Mouse (Mus musculus) lung, embryonic 15.5 days (tissue): ENCODE results near the gene Sh2d1b2. TPM values are rescaled to one million over a fixed set of nuclear protein-coding genes. Genes with fewer than 3 reads are reported as not detected.
A peak's percentile ranks its signal among the peaks of the same experiment; 100 is the strongest.
"Not testable (repeated sequence)": the region's sequence is repeated elsewhere in the genome, so short reads cannot be mapped to it uniquely, and the experiment has no call there.

Experiments used
- ATAC-seq: fragments of 200-750 bp; cut with Nextera tagmentation; 2 replicates; pipeline ENCODE4 v1.8.0; 2017; ENCODE audit warnings: moderate number of reproducible peaks, borderline replicate concordance; ENCODE audit not compliant: low FRiP score, low TSS enrichment; ENCODE audit errors: extremely low read depth
- H3K27ac ChIP-seq: fragments of 300-500 bp; sonication (generic); 2 replicates; pipeline ENCODE4 v1.5.1; 2015; ENCODE audit warnings: moderate library complexity, mild to moderate bottlenecking, inconsistent platforms
- H3K27me3 ChIP-seq: fragments of 300-500 bp; sonication (generic); 2 replicates; pipeline ENCODE4 v1.6.1; 2015; ENCODE audit warnings: inconsistent platforms
- H3K36me3 ChIP-seq: fragments of 300-500 bp; sonication (generic); 2 replicates; pipeline ENCODE4 v1.6.1; 2015; ENCODE audit warnings: inconsistent platforms
- H3K4me1 ChIP-seq: fragments of 300-500 bp; sonication (generic); 2 replicates; pipeline ENCODE4 v1.6.1; 2015; ENCODE audit warnings: inconsistent platforms
- H3K4me2 ChIP-seq: fragments of 300-500 bp; sonication (generic); 2 replicates; pipeline ENCODE4 v1.6.1; 2015; ENCODE audit warnings: inconsistent platforms, mild to moderate bottlenecking, moderate library complexity
- H3K4me3 ChIP-seq: fragments of 300-500 bp; sonication (generic); 2 replicates; pipeline ENCODE4 v1.5.1; 2015; ENCODE audit warnings: mild to moderate bottlenecking, inconsistent platforms
- H3K9ac ChIP-seq: fragments of 300-500 bp; sonication (generic); 2 replicates; pipeline ENCODE4 v1.6.1; 2015; ENCODE audit warnings: inconsistent platforms
- H3K9me3 ChIP-seq: fragments of 300-500 bp; sonication (generic); 2 replicates; pipeline ENCODE4 v1.6.1; 2016; ENCODE audit warnings: inconsistent platforms
- WGBS: fragments of 180-500 bp; shearing (Covaris S2); methylation state at CpG from one replicate; pipeline ENCODE4 v1.1.7; 2015; 5-methylcytosine and 5-hydroxymethylcytosine counted together
- polyA plus RNA-seq: library from polyadenylated mRNA; unstranded; fragments of >200 nt; fragmentation: Nextera tagmentation; extraction: Ambion mirVana; gene quantifications from 2 replicates; pipeline ENCODE4 v1.2.1, GENCODE M21; 2015

Gene Sh2d1b2
- polyA plus RNA-seq = 0.21 TPM in 1 of 2 replicates, not detected in the other

- ATAC-seq = not testable (repeated sequence)
- 54% methylated on average over 6 of the region's 6 CpGs for WGBS
Measured at GRCm38 (mm10) chr1:170232688-170233087, at the start of gene Sh2d1b2. Gene Sh2d1b2, plus strand, starts transcription at chr1:170232749.

GRCm38 (mm10) chr1:170185137-170185536, 47.4 kb upstream of the Sh2d1b2 start:
- Histone ChIP-seq H3K27ac (no peak overlapping the region), H3K4me3 (no peak overlapping the region), H3K9me3 (no peaks in the 10 kb centered on the region), H3K27me3 (no peaks in the 10 kb centered on the region), H3K9ac (no peak overlapping the region), H3K36me3 (no peaks in the 10 kb centered on the region), H3K4me1 (no peaks in the 10 kb centered on the region), H3K4me2 (no peak overlapping the region)
- ATAC-seq = no peak
- WGBS = 88% methylated on average over 3 of the region's 3 CpGs

More at GRCm38 (mm10) chr1:170232688-170233087, at the start of gene Sh2d1b2:
- H3K4me3 ChIP-seq, H3K27ac ChIP-seq, H3K9ac ChIP-seq, H3K36me3 ChIP-seq, H3K4me2 ChIP-seq, H3K27me3 ChIP-seq, H3K9me3 ChIP-seq, H3K4me1 ChIP-seq: not testable (repeated sequence)

GRCm38 (mm10) chr1:170186531-170186930, 46.0 kb upstream of the Sh2d1b2 start:
- Histone ChIP-seq H3K27me3 (no peaks in the 10 kb centered on the region), H3K4me3 (no peak overlapping the region), H3K9ac (no peak overlapping the region), H3K27ac (no peak overlapping the region), H3K4me2 (no peak overlapping the region), H3K36me3 (no peaks in the 10 kb centered on the region), H3K9me3 (no peaks in the 10 kb centered on the region), H3K4me1 (no peaks in the 10 kb centered on the region)
- no peak for ATAC-seq
- 71% methylated on average over 5 of the region's 5 CpGs for WGBS

GRCm38 (mm10) chr1:170188601-170189000, 43.9 kb upstream of the Sh2d1b2 start:
- ATAC-seq = no peak
- Histone ChIP-seq H3K4me1 (no peaks in the 10 kb centered on the region), H3K4me2 (no peak overlapping the region), H3K9me3 (no peaks in the 10 kb centered on the region), H3K27me3 (no peaks in the 10 kb centered on the region), H3K9ac (no peak overlapping the region), H3K36me3 (peaks cover 11% of the 10 kb centered on the region), H3K27ac (no peak overlapping the region), H3K4me3 (no peak overlapping the region)
- 65% methylated on average over 11 of the region's 11 CpGs for WGBS

- no peak for ATAC-seq
- H3K4me2 ChIP-seq = no peak overlapping the region
- H3K4me3 ChIP-seq = no peak overlapping the region
- H3K27ac ChIP-seq = no peak overlapping the region
- no peak overlapping the region for H3K9ac ChIP-seq
- peaks cover 27% of the 10 kb centered on the region for H3K36me3 ChIP-seq
- H3K9me3 ChIP-seq = no peaks in the 10 kb centered on the region
- H3K4me1 ChIP-seq = no peaks in the 10 kb centered on the region
- 75% methylated on average over 4 of the region's 4 CpGs for WGBS
- no peaks in the 10 kb centered on the region for H3K27me3 ChIP-seq
Measured at GRCm38 (mm10) chr1:170190225-170190624, 42.3 kb upstream of the Sh2d1b2 start.

- Histone ChIP-seq H3K36me3 (peaks cover 43% of the 10 kb centered on the region), H3K4me3 (no peak overlapping the region), H3K4me1 (no peaks in the 10 kb centered on the region), H3K27me3 (no peaks in the 10 kb centered on the region), H3K4me2 (no peak overlapping the region), H3K27ac (no peak overlapping the region), H3K9ac (no peak overlapping the region), H3K9me3 (no peaks in the 10 kb centered on the region)
- no peak for ATAC-seq
- 84% methylated on average over 1 of the region's 1 CpGs for WGBS
Measured at GRCm38 (mm10) chr1:170191925-170192324, 40.6 kb upstream of the Sh2d1b2 start.

GRCm38 (mm10) chr1:170196211-170196610, 36.3 kb upstream of the Sh2d1b2 start:
- Histone ChIP-seq H3K4me2 (no peak overlapping the region), H3K9ac (no peak overlapping the region), H3K36me3 (peaks cover 75% of the 10 kb centered on the region), H3K27ac (no peak overlapping the region), H3K9me3 (no peaks in the 10 kb centered on the region), H3K4me1 (no peaks in the 10 kb centered on the region), H3K27me3 (no peaks in the 10 kb centered on the region), H3K4me3 (no peak overlapping the region)
- no peak for ATAC-seq
- 90% methylated on average over 8 of the region's 8 CpGs for WGBS

GRCm38 (mm10) chr1:170200379-170200778, 32.2 kb upstream of the Sh2d1b2 start:
- no peak overlapping the region for H3K27ac ChIP-seq
- H3K36me3 ChIP-seq = peaks cover 72% of the 10 kb centered on the region

GRCm38 (mm10) chr1:170206395-170206794, 26.2 kb upstream of the Sh2d1b2 start:
- H3K36me3 ChIP-seq = peaks cover 78% of the 10 kb centered on the region
- H3K27me3 ChIP-seq = no peaks in the 10 kb centered on the region
- 91% methylated on average over 6 of the region's 6 CpGs for WGBS

More at GRCm38 (mm10) chr1:170200379-170200778, 32.2 kb upstream of the Sh2d1b2 start:
- no peak for ATAC-seq
- 78% methylated on average over 3 of the region's 3 CpGs for WGBS
- Histone ChIP-seq H3K4me3 (no peak overlapping the region), H3K9ac (no peak overlapping the region), H3K4me2 (no peak overlapping the region), H3K9me3 (no peaks in the 10 kb centered on the region), H3K4me1 (no peaks in the 10 kb centered on the region), H3K27me3 (no peaks in the 10 kb centered on the region)

GRCm38 (mm10) chr1:170213181-170213879, 19.2 kb upstream of the Sh2d1b2 start:
- H3K4me1 ChIP-seq = peaks cover 8% of the 10 kb centered on the region; the same call in 1 of the 2 replicates
- no peak overlapping the region for H3K4me3 ChIP-seq
- WGBS = 90% methylated on average over 10 of the region's 10 CpGs
- no peaks in the 10 kb centered on the region for H3K27me3 ChIP-seq
- H3K36me3 ChIP-seq = peaks cover 28% of the 10 kb centered on the region
- no peak overlapping the region for H3K27ac ChIP-seq
- no peak overlapping the region for H3K9ac ChIP-seq
- H3K9me3 ChIP-seq = no peaks in the 10 kb centered on the region
- no peak for ATAC-seq
- H3K4me2 ChIP-seq = no peak overlapping the region

More at GRCm38 (mm10) chr1:170206395-170206794, 26.2 kb upstream of the Sh2d1b2 start:
- Histone ChIP-seq H3K9me3 (no peaks in the 10 kb centered on the region), H3K4me2 (no peak overlapping the region), H3K9ac (no peak overlapping the region), H3K4me3 (no peak overlapping the region), H3K4me1 (no peaks in the 10 kb centered on the region), H3K27ac (no peak overlapping the region)
- ATAC-seq = no peak

GRCm38 (mm10) chr1:170214383-170214756, 18.2 kb upstream of the Sh2d1b2 start:
- Histone ChIP-seq H3K36me3 (peaks cover 18% of the 10 kb centered on the region), H3K4me3 (peak overlapping the region; percentile 89), H3K9me3 (no peaks in the 10 kb centered on the region), H3K4me1 (peaks cover 8% of the 10 kb centered on the region; the same call in 1 of the 2 replicates), H3K27me3 (no peaks in the 10 kb centered on the region), H3K27ac (no peak overlapping the region), H3K9ac (peak overlapping the region; percentile 84), H3K4me2 (peak overlapping the region; percentile 63)
- no peak for ATAC-seq
- WGBS = 19% methylated on average over 7 of the region's 7 CpGs

GRCm38 (mm10) chr1:170214757-170215522, 17.6 kb upstream of the Sh2d1b2 start, which contains the start of gene Uhmk1:
Gene Uhmk1, minus strand, starts transcription at chr1:170215397.
- H3K36me3 ChIP-seq = peaks cover 15% of the 10 kb centered on the region
- H3K4me3 ChIP-seq = peak within 1 kb of the TSS; percentile 89
- peak within 1 kb of the TSS; percentile 63 for H3K4me2 ChIP-seq
- H3K27ac ChIP-seq = peak within 1 kb of the TSS; percentile 84
- peak; percentile 99 for ATAC-seq
- peaks cover 8% of the 10 kb centered on the region; the same call in 1 of the 2 replicates for H3K4me1 ChIP-seq
- WGBS = under 1% methylated on average over 70 of the region's 70 CpGs
- H3K9me3 ChIP-seq = no peaks in the 10 kb centered on the region
- peak within 1 kb of the TSS; percentile 84 for H3K9ac ChIP-seq
- H3K27me3 ChIP-seq = no peaks in the 10 kb centered on the region
